Mouse (Mus musculus) bone marrow, adult 2 months (tissue): ENCODE results near the gene Sec61a2. TPM values are rescaled to one million over a fixed set of nuclear protein-coding genes. Genes with fewer than 3 reads are reported as not detected.

Experiments used
- H3K27ac ChIP-seq: fragments of 200-500 bp; 2 replicates; pipeline ENCODE4 v1.5.1; 2012; ENCODE audit warnings: low read depth, mild to moderate bottlenecking, control low read depth, inconsistent platforms, low read length; ENCODE audit not compliant: control insufficient read depth, poor library complexity, insufficient read depth
- H3K4me1 ChIP-seq: fragments of 200-500 bp; 2 replicates; pipeline ENCODE4 v1.6.1; 2011; ENCODE audit warnings: low read length; ENCODE audit not compliant: control insufficient read depth, insufficient read depth
- H3K4me3 ChIP-seq: fragments of 200-500 bp; replicated peaks from 2 replicates; pipeline ENCODE3; 2011; ENCODE audit warnings: mild to moderate bottlenecking, low read depth, low read length, control low read depth; ENCODE audit not compliant: control insufficient read depth
- CTCF ChIP-seq: fragments of 200-500 bp; IDR thresholded peaks from 2 replicates; pipeline ENCODE4 v1.5.1; 2011; ENCODE audit warnings: low read length, control low read depth; ENCODE audit not compliant: control insufficient read depth, insufficient read depth
- POLR2A ChIP-seq: fragments of 200-500 bp; IDR thresholded peaks from 2 replicates; pipeline ENCODE4 v1.6.1; 2011; ENCODE audit warnings: low read depth, mild to moderate bottlenecking, control low read depth, low read length, borderline replicate concordance; ENCODE audit not compliant: control insufficient read depth
- WGBS: fragments of 180-500 bp; shearing (Covaris S2); methylation state at CpG from one replicate; pipeline ENCODE4 v1.1.7; 2018; 5-methylcytosine and 5-hydroxymethylcytosine counted together
- polyA plus RNA-seq: library from polyadenylated mRNA; stranded (reverse); fragments of >200 nt; gene quantifications from 2 replicates; pipeline ENCODE4 v1.2.4, GENCODE M21; 2011; ENCODE audit warnings: low replicate concordance; ENCODE audit not compliant: missing spikeins, insufficient read depth, insufficient read length

Sec61a2 gene
- polyA plus RNA-seq, 1 experiment = 12.4 TPM

DNA sequence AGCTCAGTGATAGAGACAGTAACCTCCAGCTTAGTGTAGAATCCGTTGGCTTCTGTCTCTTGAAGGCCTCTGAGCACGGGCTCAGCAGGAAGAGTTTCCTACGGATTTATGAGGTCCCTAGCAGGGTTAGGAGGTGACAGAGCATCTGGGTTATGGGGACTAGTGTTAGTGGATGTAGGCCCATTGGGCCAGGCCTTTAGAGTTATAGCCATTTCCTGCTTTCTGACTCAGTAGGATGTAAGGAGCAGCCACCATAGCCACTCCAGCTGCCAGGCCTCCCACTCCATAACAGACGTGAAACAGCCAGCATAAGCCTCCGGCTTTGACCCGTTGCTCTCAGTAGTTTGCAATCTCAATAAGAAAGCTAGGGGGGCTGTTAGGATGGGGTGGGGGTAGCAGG is 40.8 kb upstream of the Sec61a2 start:
- WGBS = 78% methylated on average over 6 of the region's 6 CpGs
- Histone ChIP-seq H3K27ac (no peak overlapping the region), H3K4me3 (no peak overlapping the region), H3K4me1 (no peaks in the 10 kb centered on the region; the same call in 1 of the 2 replicates)
- no peak for TF ChIP-seq CTCF
- TF ChIP-seq POLR2A = no peak

DNA sequence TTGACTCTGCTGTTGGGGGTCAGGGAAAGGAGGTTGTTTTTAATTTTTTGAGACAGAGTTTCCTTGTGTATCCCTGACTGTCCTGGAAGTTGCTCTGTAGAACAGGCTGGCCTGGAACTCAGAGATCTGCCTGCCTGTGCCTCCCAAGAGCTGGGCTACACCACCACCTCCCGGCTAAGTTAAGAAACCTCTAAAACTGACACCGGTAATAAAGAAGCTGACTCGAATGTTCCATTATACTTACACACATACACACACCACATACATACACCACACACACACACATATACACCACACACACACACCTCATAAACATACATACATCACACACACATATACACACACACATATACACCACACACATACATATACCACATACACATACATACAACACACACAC is 39.7 kb upstream of the Sec61a2 start:
- WGBS = 94% methylated on average over 3 of the region's 3 CpGs

DNA sequence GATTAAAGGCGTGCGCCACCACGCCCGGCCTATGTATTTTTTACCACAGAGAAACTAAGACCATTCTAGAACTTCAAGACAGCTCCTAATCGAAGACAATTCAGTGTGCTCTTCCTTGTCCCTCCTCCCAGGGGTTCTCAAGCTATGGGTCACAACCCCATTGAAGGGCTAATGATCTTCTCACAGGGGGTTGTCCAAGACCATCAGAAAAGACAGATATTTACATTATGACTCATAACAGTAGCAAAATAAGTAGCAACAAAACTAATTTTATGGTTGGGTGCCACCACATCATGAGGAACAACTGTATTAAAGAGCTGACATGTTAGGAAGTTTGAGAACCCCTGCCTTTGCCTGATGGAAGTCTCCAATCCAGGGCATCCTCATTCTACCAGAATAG is 36.7 kb upstream of the Sec61a2 start:
- TF ChIP-seq CTCF (no peak), POLR2A (no peak)
- peaks cover 2% of the 10 kb centered on the region; the same call in 1 of the 2 replicates for H3K4me1 ChIP-seq
- WGBS = 85% methylated on average over 5 of the region's 5 CpGs
- no peak overlapping the region for H3K27ac ChIP-seq
- H3K4me3 ChIP-seq = no peak overlapping the region

More for the DNA sequence above, 39.7 kb upstream of the Sec61a2 start:
- Histone ChIP-seq H3K4me1 (peaks cover 2% of the 10 kb centered on the region; the same call in 1 of the 2 replicates), H3K4me3 (no peak overlapping the region), H3K27ac (no peak overlapping the region)
- TF ChIP-seq POLR2A (no peak), CTCF (no peak)

DNA sequence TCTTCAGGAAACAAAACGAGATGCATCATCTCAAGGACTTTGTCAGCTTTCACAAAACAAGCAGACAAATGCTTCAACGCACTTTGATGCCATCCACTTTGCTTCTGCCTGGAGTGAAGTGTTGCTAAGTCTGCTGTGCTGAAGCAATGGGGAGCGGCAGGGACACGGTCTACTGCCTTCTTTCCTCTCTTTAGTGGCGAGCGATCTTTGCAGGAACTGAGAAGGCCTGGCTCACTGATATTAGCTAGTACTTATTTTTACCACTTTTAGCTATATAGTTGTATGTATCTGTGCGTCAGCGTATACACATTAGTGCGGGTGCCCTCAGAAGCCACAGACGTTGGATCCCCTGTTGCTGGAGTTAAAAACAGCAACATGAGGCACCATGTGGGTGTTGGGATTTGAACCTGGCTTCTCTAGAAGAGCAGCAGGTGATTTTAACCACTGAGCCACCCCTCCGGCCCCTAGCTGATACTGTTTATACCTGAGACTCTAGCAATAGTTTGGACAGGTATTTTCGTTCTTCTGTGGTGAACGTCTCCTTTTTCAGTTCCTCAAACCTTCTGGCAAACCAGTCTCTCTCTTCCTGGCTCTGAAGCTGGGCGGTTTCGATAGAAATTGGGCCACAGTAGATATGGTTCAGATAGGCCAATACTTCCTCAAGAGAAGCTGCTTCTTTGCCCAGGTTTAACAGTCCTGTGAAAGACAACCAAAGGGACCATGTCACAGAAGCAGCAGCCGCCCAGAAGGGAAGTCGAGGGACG is 35.2 kb upstream of the Sec61a2 start:
- Histone ChIP-seq H3K4me3 (peak overlapping the region; percentile 25), H3K27ac (peak overlapping the region; percentile 35; the same call in 1 of the 2 replicates), H3K4me1 (peaks cover 2% of the 10 kb centered on the region; the same call in 1 of the 2 replicates)
- 21% methylated on average over 18 of the region's 18 CpGs for WGBS
- TF ChIP-seq POLR2A (no peak), CTCF (no peak)

DNA sequence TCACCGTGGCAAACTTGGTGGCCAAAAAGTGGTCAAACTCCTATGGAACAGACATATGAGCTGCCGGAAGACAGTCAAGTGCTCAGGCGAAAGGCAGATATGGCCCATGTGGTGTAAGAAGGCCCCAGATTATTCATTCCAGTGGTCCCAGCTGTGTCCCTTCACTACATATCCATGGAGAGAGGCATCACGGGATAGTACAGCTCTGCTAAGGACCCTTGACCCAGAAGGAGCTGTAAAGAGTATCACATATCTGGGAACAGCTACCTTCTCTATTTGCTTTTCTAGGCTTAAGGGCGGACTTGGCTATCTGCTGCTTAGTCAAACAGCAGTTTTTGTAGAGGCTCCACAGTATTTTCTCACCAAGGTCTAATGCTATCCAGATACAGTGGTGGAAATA is 34.6 kb upstream of the Sec61a2 start:
- Histone ChIP-seq H3K4me1 (peaks cover 2% of the 10 kb centered on the region; the same call in 1 of the 2 replicates), H3K4me3 (no peak overlapping the region), H3K27ac (no peak overlapping the region)
- 86% methylated on average over 5 of the region's 5 CpGs for WGBS
- TF ChIP-seq CTCF = no peak

DNA sequence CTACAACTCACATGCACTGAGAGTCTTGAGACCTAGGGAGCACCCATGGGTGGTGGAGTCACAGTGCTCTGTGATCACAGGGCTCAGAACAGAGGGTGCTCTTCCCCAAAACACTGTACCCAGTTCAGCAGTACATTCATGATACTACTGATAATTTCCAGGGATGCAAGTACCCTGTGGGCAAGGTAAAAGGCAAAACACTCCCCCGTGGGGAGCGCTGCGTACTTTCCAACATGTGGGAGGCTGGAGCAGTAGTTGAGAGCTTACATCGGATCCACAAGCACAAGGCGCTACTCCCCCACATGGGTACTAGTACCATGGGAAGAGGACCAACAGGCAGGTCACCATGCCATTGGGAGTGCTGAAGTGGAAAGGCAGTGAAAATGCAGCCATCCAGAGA is 32.2 kb upstream of the Sec61a2 start:
- no peak overlapping the region for H3K4me3 ChIP-seq
- no peak overlapping the region for H3K27ac ChIP-seq
- no peak for TF ChIP-seq CTCF
- no peak for TF ChIP-seq POLR2A
- H3K4me1 ChIP-seq = peaks cover 2% of the 10 kb centered on the region; the same call in 1 of the 2 replicates
- WGBS = 91% methylated on average over 5 of the region's 5 CpGs

DNA sequence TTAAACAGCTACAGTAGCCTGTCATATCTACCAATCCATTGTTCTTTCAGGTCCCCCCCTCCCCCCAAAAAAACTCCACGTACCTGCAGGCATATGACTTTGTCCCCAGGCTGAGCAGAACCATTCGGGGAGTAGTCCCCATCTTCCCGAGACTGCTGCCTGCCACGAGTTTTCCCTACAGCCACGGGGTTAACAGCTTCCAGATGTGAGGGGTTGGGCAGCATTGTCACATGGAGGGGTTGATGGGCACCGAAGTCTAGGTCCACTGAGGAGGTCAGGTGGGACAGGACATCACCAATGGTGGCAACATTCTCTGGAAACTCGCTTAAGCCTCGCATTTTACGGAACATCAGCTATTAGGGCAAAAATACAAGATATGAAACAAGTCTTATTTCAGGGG is 28.6 kb upstream of the Sec61a2 start:
- WGBS = 87% methylated on average over 9 of the region's 9 CpGs
- Histone ChIP-seq H3K4me1 (no peaks in the 10 kb centered on the region; the same call in 1 of the 2 replicates), H3K27ac (no peak overlapping the region), H3K4me3 (no peak overlapping the region)
- TF ChIP-seq POLR2A (no peak), CTCF (no peak)

DNA sequence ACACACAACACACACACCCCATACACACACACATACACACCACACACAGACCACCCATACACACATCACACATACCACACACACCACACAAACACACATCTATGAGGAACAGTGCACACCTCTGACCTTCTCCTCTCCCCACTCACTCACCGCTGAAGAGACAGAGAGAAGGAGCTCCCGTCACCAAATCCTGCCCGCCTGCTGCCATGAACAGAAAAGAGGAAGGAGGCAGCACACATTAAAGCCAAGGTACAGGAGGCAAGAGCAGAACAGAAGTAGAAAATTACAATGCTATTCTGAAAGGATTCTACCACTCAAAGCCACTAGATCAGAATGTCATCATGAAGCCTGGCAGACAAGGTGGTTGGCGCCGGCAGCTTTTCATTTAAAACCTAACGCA is 27.6 kb upstream of the Sec61a2 start:
- no peaks in the 10 kb centered on the region; the same call in 1 of the 2 replicates for H3K4me1 ChIP-seq

More for the DNA sequence above, 27.6 kb upstream of the Sec61a2 start:
- H3K4me3 ChIP-seq = no peak overlapping the region
- no peak overlapping the region for H3K27ac ChIP-seq
- no peak for TF ChIP-seq POLR2A
- no peak for TF ChIP-seq CTCF
- WGBS = 42% methylated on average over 6 of the region's 6 CpGs
